Mouse (Mus musculus): ENCODE results near the gene Rpl18. TPM values are rescaled to one million over a fixed set of nuclear protein-coding genes. Genes with fewer than 3 reads are reported as not detected.

Rpl18 gene
- polyA plus RNA-seq, 1 experiment from 2014 or later = 1,315 TPM

Other genes with a start within 250 kb of the Rpl18 start
- gene Bax, start 248.6 kb upstream of the Rpl18 start, polyA plus RNA-seq (2015; fragmentation: Nextera tagmentation; extraction: Ambion mirVana) = 177 and 178 TPM in 2 replicates
- gene Tulp2, start 233.6 kb upstream of the Rpl18 start, polyA plus RNA-seq (2015; fragmentation: Nextera tagmentation; extraction: Ambion mirVana) = 2.6 and 2.8 TPM in 2 replicates
- not detected in 2 replicates for gene Gm45808, start 228.6 kb upstream of the Rpl18 start, polyA plus RNA-seq (2015; fragmentation: Nextera tagmentation; extraction: Ambion mirVana)
- gene Dhdh, start 226.7 kb upstream of the Rpl18 start, polyA plus RNA-seq (2015; fragmentation: Nextera tagmentation; extraction: Ambion mirVana) = 1.1 and 1.5 TPM in 2 replicates
- 110 and 111 TPM in 2 replicates for gene Nucb1, start 205.1 kb upstream of the Rpl18 start, polyA plus RNA-seq (2015; fragmentation: Nextera tagmentation; extraction: Ambion mirVana)
- gene Ppp1r15a, start 189.2 kb upstream of the Rpl18 start, polyA plus RNA-seq (2015; fragmentation: Nextera tagmentation; extraction: Ambion mirVana) = 16.2 and 17.2 TPM in 2 replicates
- 3.3 and 4.6 TPM in 2 replicates for gene Plekha4, start 189.1 kb upstream of the Rpl18 start, polyA plus RNA-seq (2015; fragmentation: Nextera tagmentation; extraction: Ambion mirVana)
- gene Hsd17b14, start 160.6 kb upstream of the Rpl18 start, polyA plus RNA-seq (2015; fragmentation: Nextera tagmentation; extraction: Ambion mirVana) = 1.1 and 1.2 TPM in 2 replicates
- 86.5 and 87.3 TPM in 2 replicates for gene Bcat2, start 145.3 kb upstream of the Rpl18 start, polyA plus RNA-seq (2015; fragmentation: Nextera tagmentation; extraction: Ambion mirVana)
- 17.5 and 20.5 TPM in 2 replicates for gene Fgf21, start 100.0 kb upstream of the Rpl18 start, polyA plus RNA-seq (2015; fragmentation: Nextera tagmentation; extraction: Ambion mirVana)
- 1.4 and 3.2 TPM in 2 replicates for gene Fut1, start 98.2 kb upstream of the Rpl18 start, polyA plus RNA-seq (2015; fragmentation: Nextera tagmentation; extraction: Ambion mirVana)
- gene Izumo1, start 93.6 kb upstream of the Rpl18 start, polyA plus RNA-seq (2015; fragmentation: Nextera tagmentation; extraction: Ambion mirVana) = 0.08 and 0.16 TPM in 2 replicates
- 2.9 and 4.4 TPM in 2 replicates for gene Rasip1, start 88.0 kb upstream of the Rpl18 start, polyA plus RNA-seq (2015; fragmentation: Nextera tagmentation; extraction: Ambion mirVana)
- 1.6 and 1.9 TPM in 2 replicates for gene Mamstr, start 75.5 kb upstream of the Rpl18 start, polyA plus RNA-seq (2015; fragmentation: Nextera tagmentation; extraction: Ambion mirVana)
- 0.44 and 0.52 TPM in 2 replicates for gene Fut2, start 49.1 kb upstream of the Rpl18 start, polyA plus RNA-seq (2015; fragmentation: Nextera tagmentation; extraction: Ambion mirVana)
- gene Ntn5, start 31.4 kb upstream of the Rpl18 start, polyA plus RNA-seq (2015; fragmentation: Nextera tagmentation; extraction: Ambion mirVana) = 0.73 and 0.76 TPM in 2 replicates
- gene Sec1, start 21.1 kb upstream of the Rpl18 start, polyA plus RNA-seq (2015; fragmentation: Nextera tagmentation; extraction: Ambion mirVana) = 0.30 and 0.53 TPM in 2 replicates
- 0.35 and 0.36 TPM in 2 replicates for gene Car11, start 15.6 kb upstream of the Rpl18 start, polyA plus RNA-seq (2015; fragmentation: Nextera tagmentation; extraction: Ambion mirVana)
- gene Dbp, start 10.4 kb upstream of the Rpl18 start, polyA plus RNA-seq (2015; fragmentation: Nextera tagmentation; extraction: Ambion mirVana) = 10.6 and 13.4 TPM in 2 replicates
- 19.8 and 21.8 TPM in 2 replicates for gene Sphk2, start 2.5 kb downstream of the Rpl18 start, polyA plus RNA-seq (2015; fragmentation: Nextera tagmentation; extraction: Ambion mirVana)
- gene Fam83e, start 5.8 kb downstream of the Rpl18 start, polyA plus RNA-seq (2015; fragmentation: Nextera tagmentation; extraction: Ambion mirVana) = 0.50 and 0.66 TPM in 2 replicates
- not detected in 2 replicates for gene Spaca4, start 10.4 kb downstream of the Rpl18 start, polyA plus RNA-seq (2015; fragmentation: Nextera tagmentation; extraction: Ambion mirVana)
- not detected in 2 replicates for gene Lmtk3, start 68.3 kb downstream of the Rpl18 start, polyA plus RNA-seq (2015; fragmentation: Nextera tagmentation; extraction: Ambion mirVana)
- 4.1 and 5.8 TPM in 2 replicates for gene Sult2b1, start 69.2 kb downstream of the Rpl18 start, polyA plus RNA-seq (2015; fragmentation: Nextera tagmentation; extraction: Ambion mirVana)
- gene Cyth2, start 99.1 kb downstream of the Rpl18 start, polyA plus RNA-seq (2015; fragmentation: Nextera tagmentation; extraction: Ambion mirVana) = 96.3 and 98.0 TPM in 2 replicates
- 0.10 and 0.31 TPM in 2 replicates for gene Kcnj14, start 109.3 kb downstream of the Rpl18 start, polyA plus RNA-seq (2015; fragmentation: Nextera tagmentation; extraction: Ambion mirVana)
- 48.7 and 50.8 TPM in 2 replicates for gene Grwd1, start 115.5 kb downstream of the Rpl18 start, polyA plus RNA-seq (2015; fragmentation: Nextera tagmentation; extraction: Ambion mirVana)
- gene Kdelr1, start 157.3 kb downstream of the Rpl18 start, polyA plus RNA-seq (2015; fragmentation: Nextera tagmentation; extraction: Ambion mirVana) = 35.8 and 38.7 TPM in 2 replicates
- 0.13 and 0.23 TPM in 2 replicates for gene Grin2d, start 162.9 kb downstream of the Rpl18 start, polyA plus RNA-seq (2015; fragmentation: Nextera tagmentation; extraction: Ambion mirVana)
- gene Syngr4, start 181.3 kb downstream of the Rpl18 start, polyA plus RNA-seq (2015; fragmentation: Nextera tagmentation; extraction: Ambion mirVana) = 1.4 and 1.5 TPM in 2 replicates
- 4.3 and 4.6 TPM in 2 replicates for gene Tmem143, start 181.5 kb downstream of the Rpl18 start, polyA plus RNA-seq (2015; fragmentation: Nextera tagmentation; extraction: Ambion mirVana)
- gene Emp3, start 205.9 kb downstream of the Rpl18 start, polyA plus RNA-seq (2015; fragmentation: Nextera tagmentation; extraction: Ambion mirVana) = 262 and 266 TPM in 2 replicates
- 2.3 and 2.6 TPM in 2 replicates for gene Ccdc114, start 208.6 kb downstream of the Rpl18 start, polyA plus RNA-seq (2015; fragmentation: Nextera tagmentation; extraction: Ambion mirVana)

Data from thymus, postnatal 0 days (tissue).